Mouse (Mus musculus): ENCODE results near the gene Rsad1. TPM values are rescaled to one million over a fixed set of nuclear protein-coding genes. Genes with fewer than 3 reads are reported as not detected.

Gene Rsad1
- polyA plus RNA-seq, 1 experiment = 4.2 TPM

Other genes with a start within 250 kb of the Rsad1 start
- 26.6 and 58.1 TPM in 2 replicates for gene Luc7l3, start 227.3 kb downstream of the Rsad1 start, polyA plus RNA-seq (2012; ENCODE audit: insufficient read depth, insufficient read length, missing spikeins)
- gene Ankrd40, start 221.3 kb downstream of the Rsad1 start, polyA plus RNA-seq (2012; ENCODE audit: insufficient read depth, insufficient read length, missing spikeins) = 160 and 214 TPM in 2 replicates
- gene Abcc3, start 156.3 kb downstream of the Rsad1 start, polyA plus RNA-seq (2012; ENCODE audit: insufficient read depth, insufficient read length, missing spikeins) = 0.50 and 1.7 TPM in 2 replicates
- gene Cacna1g, start 75.1 kb downstream of the Rsad1 start, polyA plus RNA-seq (2012; ENCODE audit: insufficient read depth, insufficient read length, missing spikeins) = 0.83 and 1.0 TPM in 2 replicates
- not detected in 2 replicates for gene Spata20, start 63.1 kb downstream of the Rsad1 start, polyA plus RNA-seq (2012; ENCODE audit: insufficient read depth, insufficient read length, missing spikeins)
- not detected in 2 replicates for gene Epn3, start 49.3 kb downstream of the Rsad1 start, polyA plus RNA-seq (2012; ENCODE audit: insufficient read depth, insufficient read length, missing spikeins)
- gene Mycbpap, start 27.5 kb downstream of the Rsad1 start, polyA plus RNA-seq (2012; ENCODE audit: insufficient read depth, insufficient read length, missing spikeins) = not detected in 2 replicates
- gene Chad, start 15.8 kb upstream of the Rsad1 start, polyA plus RNA-seq (2012; ENCODE audit: insufficient read depth, insufficient read length, missing spikeins) = not detected in 2 replicates
- gene Acsf2, start 52.6 kb upstream of the Rsad1 start, polyA plus RNA-seq (2012; ENCODE audit: insufficient read depth, insufficient read length, missing spikeins) = 70.3 and 94.2 TPM in 2 replicates
- gene Lrrc59, start 80.5 kb upstream of the Rsad1 start, polyA plus RNA-seq (2012; ENCODE audit: insufficient read depth, insufficient read length, missing spikeins) = 60.1 and 63.6 TPM in 2 replicates
- gene Mrpl27, start 104.5 kb upstream of the Rsad1 start, polyA plus RNA-seq (2012; ENCODE audit: insufficient read depth, insufficient read length, missing spikeins) = 138 and 145 TPM in 2 replicates
- gene Eme1, start 104.7 kb upstream of the Rsad1 start, polyA plus RNA-seq (2012; ENCODE audit: insufficient read depth, insufficient read length, missing spikeins) = not detected in 2 replicates
- gene Xylt2, start 128.3 kb upstream of the Rsad1 start, polyA plus RNA-seq (2012; ENCODE audit: insufficient read depth, insufficient read length, missing spikeins) = 5.6 and 8.2 TPM in 2 replicates
- not detected in 2 replicates for gene Gm11541, start 155.2 kb upstream of the Rsad1 start, polyA plus RNA-seq (2012; ENCODE audit: insufficient read depth, insufficient read length, missing spikeins)
- not detected in 2 replicates for gene Cdc34b, start 192.5 kb upstream of the Rsad1 start, polyA plus RNA-seq (2012; ENCODE audit: insufficient read depth, insufficient read length, missing spikeins)
- not detected in 2 replicates for gene Tmem92, start 233.4 kb upstream of the Rsad1 start, polyA plus RNA-seq (2012; ENCODE audit: insufficient read depth, insufficient read length, missing spikeins)